Mouse (Mus musculus): Measurements from ENCODE around the gene Actl6b.
A peak's percentile ranks its signal among the peaks of the same experiment; 100 is the strongest.

Gene Actl6b

GRCm38 (mm10) chr5:137529221-137529995, 23.9 kb upstream of the Actl6b start:
- DNase-seq = no peak

GRCm38 (mm10) chr5:137530075-137530474, 23.2 kb upstream of the Actl6b start:
- DNase-seq = no peak

- peak; percentile 83 for DNase-seq
These were observed 22.5 kb upstream of the Actl6b start for GRCm38 (mm10) chr5:137530588-137531413.

DNA sequence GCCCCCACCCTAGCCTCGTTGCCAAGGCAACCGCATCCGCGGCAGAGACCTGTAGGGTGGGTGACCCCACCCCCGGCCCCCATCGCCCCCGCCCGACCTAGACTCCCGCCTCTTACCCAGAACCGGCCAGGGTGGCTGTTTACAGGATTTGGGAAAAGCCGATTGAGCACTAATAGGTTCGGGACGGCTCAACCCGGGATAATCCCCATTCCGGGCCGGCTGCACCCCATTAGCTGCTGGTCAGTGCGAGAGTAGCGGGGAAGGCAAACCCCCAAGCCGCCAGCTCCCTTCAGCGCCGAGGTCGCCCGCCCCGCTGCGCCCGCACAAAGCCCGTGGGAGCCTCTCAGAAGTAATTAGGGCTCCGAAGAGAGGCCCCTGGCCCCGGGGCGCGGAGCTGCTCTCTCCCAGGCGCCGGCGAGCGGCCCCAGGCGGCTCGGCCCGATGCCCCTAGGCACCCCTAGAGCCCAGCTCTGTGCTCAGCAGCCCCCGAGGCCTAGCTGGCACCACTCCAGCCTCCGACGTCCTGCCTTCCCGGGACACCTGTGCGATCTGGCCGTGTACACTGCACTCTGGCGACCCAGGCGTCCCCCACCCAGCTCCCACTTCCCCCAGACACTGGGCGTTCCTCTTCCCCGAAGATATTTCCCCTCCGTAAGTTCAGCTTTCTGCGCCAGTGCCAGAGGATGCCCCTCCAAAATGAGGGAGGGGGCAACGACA, 21.7 kb upstream of the Actl6b start:
- DNase-seq = peak; percentile 74

DNA sequence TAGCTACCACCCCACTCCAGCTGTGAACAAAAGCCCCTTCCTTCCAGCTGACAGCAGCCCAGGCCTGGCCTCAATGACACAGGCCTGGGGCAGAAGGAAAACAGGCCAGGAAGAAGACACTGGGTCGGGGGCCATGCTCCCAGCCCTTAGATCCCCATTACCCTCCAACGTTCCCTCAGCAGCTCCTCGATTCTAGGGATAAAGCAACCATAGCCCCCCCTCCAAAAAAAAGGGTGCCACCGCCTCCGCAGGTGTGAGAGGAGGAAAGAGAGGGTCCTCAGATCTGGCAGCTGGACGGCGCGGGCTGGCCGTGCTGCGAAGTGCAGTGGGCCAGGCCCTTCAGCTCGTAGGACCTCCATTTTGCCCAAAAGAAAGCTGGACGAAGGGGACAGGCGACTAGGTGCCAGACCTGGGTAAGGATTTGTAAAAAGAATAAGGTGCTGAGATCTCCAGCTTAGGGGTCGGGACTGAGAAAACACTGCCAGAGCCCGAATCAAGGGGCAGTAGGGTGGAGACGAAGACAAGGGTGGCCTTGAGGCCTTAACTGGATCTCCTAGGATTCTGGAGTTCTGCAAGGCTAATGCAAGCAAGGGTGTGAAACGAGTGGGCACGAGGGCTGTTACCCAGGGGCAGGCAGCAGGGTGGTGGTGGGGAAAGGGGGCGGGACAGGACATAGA, 21.0 kb upstream of the Actl6b start:
- DNase-seq = no peak

GRCm38 (mm10) chr5:137532808-137533116, 20.6 kb upstream of the Actl6b start:
- DNase-seq = no peak

DNA sequence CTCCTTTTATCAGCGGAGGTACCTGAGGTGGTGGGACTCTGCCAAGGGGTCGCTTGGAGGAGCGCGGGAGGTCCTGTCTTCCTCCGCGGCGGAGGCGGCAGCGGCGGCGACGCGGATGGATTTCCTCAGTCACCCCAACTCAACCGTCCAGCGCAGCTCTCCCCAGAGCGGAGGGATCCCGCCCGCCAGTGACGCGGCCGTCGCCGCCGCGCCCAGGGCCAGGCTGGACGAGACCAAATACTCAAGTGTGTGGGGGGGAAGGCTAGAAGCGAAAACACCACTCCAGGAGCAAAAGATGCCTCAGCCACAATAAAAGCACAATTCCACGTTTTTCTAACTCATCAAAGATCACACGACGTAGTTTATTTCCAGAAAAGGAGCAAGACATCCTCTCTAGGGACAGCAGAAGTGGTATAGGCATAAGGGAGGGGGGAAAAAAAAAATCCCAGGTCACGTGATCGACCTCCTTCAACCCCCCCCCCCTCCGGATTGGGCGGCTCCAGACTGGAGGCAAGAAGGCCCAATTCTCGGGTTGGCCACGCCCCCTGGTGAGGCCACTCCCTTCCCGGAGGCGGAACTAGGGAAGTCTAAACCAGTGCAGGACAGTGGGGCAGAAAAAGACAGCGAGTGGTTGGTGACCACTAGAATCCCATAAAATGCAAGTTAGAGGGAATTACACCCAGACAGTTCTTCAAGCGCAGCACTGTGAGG, 20.0 kb upstream of the Actl6b start, which contains the start of the genes Epo and Gnb2:
TSS of gene Epo (minus strand) at position 126 of the 711 bp plus-strand sequence.
TSS of gene Gnb2 (minus strand) at position 394 of the 711 bp plus-strand sequence.
- DNase-seq = peak; percentile 99

DNA sequence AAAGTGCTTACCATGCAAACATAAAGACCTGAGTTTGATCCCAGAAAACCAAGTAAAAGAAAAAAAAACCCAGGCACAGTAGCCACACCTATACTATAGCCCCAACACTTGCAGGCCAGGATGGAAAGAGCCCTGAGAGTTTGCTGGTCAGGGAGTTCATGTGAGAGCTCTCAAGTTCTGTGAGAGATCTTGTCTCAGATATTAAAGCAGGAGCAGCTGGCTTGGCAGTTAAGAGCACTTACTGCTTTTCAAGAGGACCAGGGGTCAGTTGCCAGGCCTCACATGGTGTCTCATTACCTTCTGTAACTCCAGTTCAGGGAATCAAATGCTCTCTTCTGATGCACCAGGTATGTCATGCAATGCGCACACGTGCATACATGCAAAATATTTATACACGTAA, 18.6 kb upstream of the Actl6b start:
- DNase-seq = no peak

GRCm38 (mm10) chr5:137535318-137535717, 18.0 kb upstream of the Actl6b start:
- DNase-seq = no peak

DNA sequence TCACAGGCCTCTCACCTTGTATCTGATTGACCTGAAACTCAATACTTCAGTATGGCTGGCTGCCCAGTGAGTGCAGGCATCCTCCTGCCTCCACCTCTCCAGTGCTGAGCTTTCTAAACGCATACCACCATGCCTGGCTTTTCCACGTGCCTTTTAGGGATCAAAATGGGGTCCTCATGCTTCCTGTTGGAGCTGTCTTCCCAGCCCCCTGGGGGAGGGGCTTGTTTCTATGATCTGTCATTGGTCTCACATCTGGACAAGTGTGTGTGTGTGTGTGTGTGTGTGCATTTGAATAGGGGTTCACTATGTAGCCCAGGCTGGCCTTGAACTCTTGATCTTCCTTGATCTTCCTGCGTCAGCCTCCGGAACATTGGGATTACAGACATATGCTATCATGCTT, 15.9 kb upstream of the Actl6b start:
- DNase-seq = no peak

DNA sequence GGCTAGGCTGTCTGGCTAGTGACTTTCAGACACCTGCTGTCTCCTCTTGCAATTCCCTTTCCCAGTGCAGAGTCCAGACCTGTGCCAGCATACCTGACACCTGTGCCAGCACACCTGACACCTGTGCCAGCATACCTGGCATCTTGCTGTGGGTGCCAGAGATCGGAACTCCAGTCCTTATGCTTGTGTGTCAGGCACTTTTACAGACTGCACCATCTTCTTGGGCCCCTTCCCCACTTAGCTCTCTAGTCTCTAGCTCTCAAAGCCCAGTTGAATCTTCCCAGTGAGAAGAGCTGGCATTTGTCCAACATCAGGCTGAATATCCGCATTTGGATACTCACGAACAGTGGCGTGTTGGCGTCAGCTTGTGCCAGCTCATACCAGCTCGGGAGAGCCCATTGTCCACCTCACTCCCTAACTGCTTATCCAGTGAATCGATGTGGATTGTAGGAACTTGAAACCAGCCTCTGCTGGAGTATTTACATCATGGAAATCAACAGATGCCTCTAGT, 14.0 kb upstream of the Actl6b start:
- no peak for DNase-seq

DNA sequence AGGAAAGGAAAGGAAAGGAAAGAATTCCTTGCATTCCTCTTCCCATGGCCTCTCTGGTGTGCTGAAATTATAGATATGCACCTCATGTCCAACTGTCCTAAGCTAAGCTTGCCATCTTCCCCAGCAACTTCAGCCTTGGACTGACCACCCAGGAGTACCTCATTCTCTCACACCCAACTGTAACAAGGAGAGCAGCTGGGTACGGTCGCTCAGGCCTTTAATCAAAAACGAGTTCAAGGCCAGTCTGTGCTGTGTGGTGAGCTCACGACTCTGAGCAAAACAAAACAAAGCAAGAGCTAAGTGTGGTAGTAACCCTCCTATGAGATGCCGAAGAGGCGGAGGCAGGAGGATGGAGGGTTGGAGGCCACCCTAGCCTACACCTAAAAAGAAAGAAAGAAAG, 12.3 kb upstream of the Actl6b start:
- no peak for DNase-seq

DNA sequence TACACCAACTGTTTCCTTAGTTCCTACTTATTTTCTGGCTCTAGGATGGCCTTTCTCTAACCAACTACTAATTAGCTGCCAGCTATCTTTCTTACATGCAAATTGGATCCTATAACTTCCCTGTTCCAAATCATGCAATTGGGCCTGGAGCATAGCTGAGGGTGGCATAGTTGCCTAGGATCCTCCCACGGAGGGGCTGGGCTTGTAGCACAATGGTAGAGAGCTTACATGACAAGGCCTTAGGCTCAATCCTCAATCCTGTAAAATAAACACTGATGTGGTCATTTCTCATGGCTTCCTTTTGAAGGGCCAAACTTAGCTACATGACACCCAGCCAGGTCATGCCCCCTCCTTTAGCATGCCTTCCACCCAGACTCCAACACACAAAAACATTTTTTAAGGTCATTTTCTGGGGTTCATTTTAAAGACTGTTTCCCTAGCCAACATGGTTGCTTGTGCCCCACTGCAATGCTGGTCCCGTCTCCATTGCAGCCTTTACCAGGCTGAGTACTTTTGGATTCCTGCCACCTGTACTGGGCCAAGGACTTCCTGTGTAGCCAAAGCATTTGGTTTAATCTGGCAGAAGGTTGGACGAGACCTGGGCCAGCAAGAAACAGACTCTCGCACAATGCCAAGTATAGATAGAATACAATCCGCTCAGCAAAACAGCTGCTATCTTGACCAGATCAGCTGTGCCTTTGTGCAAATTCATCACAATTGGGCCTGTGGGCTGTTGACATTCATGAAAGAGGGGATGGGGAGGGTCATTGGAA, 11.4 kb upstream of the Actl6b start:
- no peak for DNase-seq

DNA sequence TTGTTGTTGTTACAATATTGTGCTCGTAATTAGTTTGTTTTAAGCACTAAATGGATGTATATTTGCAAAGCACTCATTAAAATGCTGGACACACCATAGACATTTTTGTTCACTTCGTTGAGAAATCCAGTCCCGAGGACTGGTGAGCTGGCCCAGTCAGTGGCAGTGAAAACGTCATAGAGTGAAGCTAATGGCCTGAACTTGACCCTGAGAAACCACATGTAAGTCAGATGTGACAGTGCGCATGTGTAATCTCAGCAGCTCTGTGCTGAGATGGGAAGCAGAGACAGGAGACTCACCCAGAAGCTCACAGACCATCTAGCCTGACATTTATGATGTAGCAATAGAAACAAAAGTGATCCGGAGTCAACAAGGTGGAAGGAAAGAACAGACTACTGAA, 8.4 kb upstream of the Actl6b start:
- DNase-seq = no peak

GRCm38 (mm10) chr5:137545596-137545995, 7.7 kb upstream of the Actl6b start:
- DNase-seq = no peak

- DNase-seq = no peak
These were observed 3.5 kb upstream of the Actl6b start for GRCm38 (mm10) chr5:137549840-137550239.

- no peak for DNase-seq
These were observed 2.2 kb upstream of the Actl6b start for GRCm38 (mm10) chr5:137551119-137551518.

GRCm38 (mm10) chr5:137553000-137553399, 317 bp upstream of the Actl6b start:
- DNase-seq = no peak

- DNase-seq = no peak
These were observed 581 bp downstream of the Actl6b start for GRCm38 (mm10) chr5:137553898-137554297.

DNA sequence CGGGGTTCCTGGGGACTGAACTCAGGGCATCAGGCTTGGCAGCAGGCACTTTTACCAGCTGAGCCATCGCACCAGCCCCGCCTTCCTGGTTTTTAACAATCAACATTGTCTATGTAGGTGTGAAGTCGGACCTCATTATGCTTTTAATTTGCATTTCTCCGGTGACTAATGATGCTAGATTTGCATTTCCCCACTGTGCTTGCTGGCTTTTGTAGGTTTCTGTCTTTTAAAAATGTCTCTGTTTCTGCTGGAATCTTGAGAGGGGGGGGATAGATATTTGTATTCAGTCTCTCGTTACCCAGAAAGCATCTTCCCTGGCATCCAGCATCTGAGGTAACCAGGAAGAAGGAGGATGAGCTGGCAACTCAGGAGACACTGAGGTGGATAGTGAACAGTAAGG, 8.2 kb downstream of the Actl6b start:
- no peak for DNase-seq

DNA sequence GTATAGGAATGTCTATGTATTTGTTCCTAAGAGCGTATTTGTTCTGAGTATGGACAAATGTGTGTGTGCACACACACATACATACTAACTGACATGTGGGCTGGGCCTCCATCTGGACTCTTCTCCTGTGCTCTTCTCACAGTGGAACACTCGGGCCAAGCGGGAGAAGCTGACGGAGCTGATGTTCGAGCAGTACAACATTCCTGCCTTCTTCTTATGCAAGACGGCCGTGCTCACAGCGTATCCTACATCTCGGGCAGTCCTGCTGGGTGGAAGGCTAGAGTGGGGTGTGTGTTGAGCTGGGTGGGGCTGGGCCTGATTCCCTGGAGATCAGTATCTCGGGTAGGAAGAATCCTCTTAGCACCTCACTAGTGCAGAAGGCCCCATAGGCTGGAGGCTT, 9.6 kb downstream of the Actl6b start:
- no peak for DNase-seq
